Mouse (Mus musculus) brain, embryonic 14.5 days (tissue): ENCODE data around the gene Olfr132. TPM values are rescaled to one million over a fixed set of nuclear protein-coding genes. Genes with fewer than 3 reads are reported as not detected.
"Not testable (repeated sequence)": the region's sequence is repeated elsewhere in the genome, so short reads cannot be mapped to it uniquely, and the experiment has no call there.

Source experiments
- DNase-seq: peaks from one replicate; pipeline ENCODE4 v3.0.0-alpha.2; 2011; ENCODE audit warnings: low read depth
- CTCF ChIP-seq: fragments of 200-500 bp; IDR thresholded peaks from 2 replicates; pipeline ENCODE4 v1.5.1; 2012; ENCODE audit warnings: inconsistent platforms, mild to moderate bottlenecking, moderate library complexity, borderline replicate concordance; ENCODE audit not compliant: insufficient read depth, insufficient read length; ENCODE audit errors: extremely low read depth
- POLR2A ChIP-seq: fragments of 200-500 bp; IDR thresholded peaks from 2 replicates; pipeline ENCODE4 v1.6.1; 2012; ENCODE audit warnings: mild to moderate bottlenecking, inconsistent platforms, borderline replicate concordance; ENCODE audit not compliant: poor library complexity, insufficient read depth, insufficient read length, severe bottlenecking; ENCODE audit errors: extremely low read depth
- polyA plus RNA-seq: library from polyadenylated mRNA; depleted of rRNA; stranded (reverse); fragments of >200 nt; gene quantifications from 2 replicates; pipeline ENCODE4 v1.2.3, GENCODE M21; 2012; rRNA removed

Olfr132 gene
- polyA plus RNA-seq, result not detected in 2 replicates

GRCm38 (mm10) chr17:38134426-38134825 is at the start of gene Olfr132:
TSS of gene Olfr132 (minus strand) at chr17:38134526.
- no peak for DNase-seq

DNA sequence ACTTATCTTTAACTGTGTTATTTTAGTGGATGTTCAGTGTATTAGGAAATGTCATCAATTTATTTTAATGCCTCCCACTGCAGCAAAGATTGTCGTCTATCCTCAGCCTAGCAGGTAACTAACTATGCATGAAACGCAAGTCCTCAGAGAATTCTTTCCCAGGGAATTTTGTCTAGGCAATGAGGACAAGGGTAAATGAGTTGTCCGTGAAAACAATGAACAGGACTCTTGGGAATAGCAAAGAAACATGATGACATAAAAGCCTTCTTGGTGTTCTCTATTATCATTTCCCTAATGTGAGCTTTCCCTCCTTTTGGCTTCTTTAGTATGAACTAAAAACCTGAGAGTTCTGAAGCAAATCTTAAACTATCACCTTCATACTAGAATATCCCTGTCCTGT is 36.8 kb upstream of the Olfr132 start, which contains the start of gene Olfr134:
Gene Olfr134, plus strand, starts transcription at position 301 of the 400 bp plus-strand sequence.
- no peak for DNase-seq
- no peak for TF ChIP-seq CTCF
- no peak for TF ChIP-seq POLR2A

More at GRCm38 (mm10) chr17:38134426-38134825, at the start of gene Olfr132:
- TF ChIP-seq POLR2A (no peak), CTCF (no peak)

DNA sequence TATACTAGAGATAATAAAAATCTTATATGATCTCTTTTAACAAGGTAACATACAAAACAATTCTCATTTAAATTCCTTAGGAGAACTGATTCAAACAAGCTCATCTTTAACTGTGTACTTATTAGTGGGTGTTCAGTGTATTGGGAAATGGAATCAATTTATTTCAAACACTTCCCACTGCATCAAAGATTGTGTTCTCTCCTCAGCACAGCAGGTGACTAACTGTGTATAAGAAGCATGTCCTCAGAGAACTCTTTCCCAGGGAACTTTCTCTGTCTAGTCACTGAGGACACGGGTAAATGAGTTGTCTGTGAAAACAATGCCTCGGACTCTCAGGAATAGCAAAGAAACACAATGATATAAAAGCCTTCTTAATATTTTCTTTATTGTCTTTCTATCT is 10.7 kb upstream of the Olfr132 start, which contains the start of gene Olfr133:
Gene Olfr133, plus strand, starts transcription at position 301 of the 400 bp plus-strand sequence.
- TF ChIP-seq CTCF (no peak), POLR2A (no peak)
- DNase-seq, result peak; percentile 0

DNA sequence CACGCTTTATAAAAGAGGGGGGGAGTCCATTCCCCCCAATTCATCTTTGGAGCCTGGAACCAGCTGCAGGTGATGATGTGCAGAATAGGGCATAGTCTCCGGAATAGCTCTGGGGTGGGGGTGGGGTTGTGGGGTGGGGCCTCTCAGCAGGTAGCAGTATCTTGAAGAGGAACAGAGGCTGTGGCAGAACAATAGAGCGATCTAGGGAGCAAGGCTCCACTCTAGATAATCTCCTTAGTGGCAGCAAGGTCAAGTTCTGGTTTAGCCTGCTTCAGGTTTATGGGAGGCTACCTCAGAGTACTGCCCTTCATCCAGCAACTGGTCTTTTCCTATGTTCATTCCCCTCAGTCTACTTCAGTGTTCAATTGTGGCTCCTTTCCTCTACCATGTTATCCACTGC is 9.0 kb downstream of the Olfr132 start:
- DNase-seq, result not testable (repeated sequence)

DNA sequence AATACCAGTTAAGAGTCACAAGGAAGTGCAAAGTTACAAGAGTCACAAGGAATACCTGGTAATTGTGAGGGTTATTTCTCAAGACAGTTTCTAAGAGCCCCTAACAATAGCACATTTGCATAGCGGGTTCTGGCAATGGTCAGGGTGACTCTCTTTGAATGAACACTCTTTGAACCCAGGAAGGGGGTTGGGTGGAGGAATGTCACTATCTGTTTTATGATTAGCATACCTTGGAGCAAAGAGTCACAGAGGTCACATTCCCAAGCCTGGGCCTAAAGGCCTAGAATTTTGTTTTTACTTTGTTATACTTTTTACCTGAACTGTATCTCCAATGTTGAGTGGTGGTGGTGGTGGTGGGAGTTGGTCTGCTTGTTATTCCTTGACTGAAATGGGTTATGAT is 10.1 kb downstream of the Olfr132 start:
- not testable (repeated sequence) for DNase-seq

DNA sequence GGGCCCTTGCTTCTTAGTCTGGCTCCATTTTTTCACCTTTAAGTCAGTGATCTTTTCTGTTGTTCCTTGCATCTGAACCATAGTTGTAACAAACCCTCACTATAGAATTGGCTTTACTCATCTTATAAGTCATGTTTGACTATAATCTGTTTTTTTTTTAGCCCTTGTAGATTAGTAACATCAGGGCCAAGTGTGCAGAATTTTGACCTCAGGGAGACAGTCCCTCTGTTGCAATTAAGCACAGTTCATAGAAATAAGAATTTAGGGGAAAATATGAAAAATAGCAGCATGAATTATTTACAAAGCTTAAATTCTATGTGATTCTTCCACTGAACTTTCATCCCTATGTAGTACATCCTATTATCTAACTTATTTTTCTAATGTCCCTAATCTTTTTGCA is 45.7 kb downstream of the Olfr132 start, which contains the start of gene Olfr131:
Gene Olfr131, minus strand, starts transcription at position 101 of the 400 bp plus-strand sequence.
- no peak for DNase-seq
- TF ChIP-seq CTCF (no peak), POLR2A (no peak)

- TF ChIP-seq CTCF (no peak), POLR2A (no peak)
- DNase-seq, result no peak
Measured at GRCm38 (mm10) chr17:38082364-38082763, 52.0 kb downstream of the Olfr132 start.

Other genes starting within 250 kb of the Olfr132 start
- not detected in 2 replicates for gene Olfr127, start 234.1 kb downstream of the Olfr132 start, polyA plus RNA-seq
- gene Olfr128, start 214.0 kb downstream of the Olfr132 start, polyA plus RNA-seq, result not detected in 2 replicates
- not detected in 2 replicates for gene Olfr761, start 181.4 kb downstream of the Olfr132 start, polyA plus RNA-seq
- not detected in 2 replicates for gene Olfr129, start 74.4 kb downstream of the Olfr132 start, polyA plus RNA-seq
- not detected in 2 replicates for gene Olfr130, start 70.6 kb downstream of the Olfr132 start, polyA plus RNA-seq
- gene Olfr131, start 45.8 kb downstream of the Olfr132 start, polyA plus RNA-seq, result not detected in 2 replicates
- not detected in 2 replicates for gene Olfr133, start 10.8 kb upstream of the Olfr132 start, polyA plus RNA-seq
- gene Olfr134, start 36.9 kb upstream of the Olfr132 start, polyA plus RNA-seq, result not detected in 2 replicates
- gene Olfr135, start 69.8 kb upstream of the Olfr132 start, polyA plus RNA-seq, result not detected in 2 replicates
- gene Olfr138, start 126.5 kb upstream of the Olfr132 start, polyA plus RNA-seq, result not detected in 2 replicates
- gene Olfr137, start 173.0 kb upstream of the Olfr132 start, polyA plus RNA-seq, result not detected in 2 replicates
- gene Olfr136, start 195.3 kb upstream of the Olfr132 start, polyA plus RNA-seq, result not detected in 2 replicates